Mouse (Mus musculus) E14TG2a.4 (cell line): ENCODE results near the gene Kdsr.

Experiments
- CTCF ChIP-seq: conservative IDR thresholded peaks from 2 replicates; pipeline ENCODE4 v1.5.1; 2014; ENCODE audit warnings: low read length
- NANOG ChIP-seq: IDR thresholded peaks from 2 replicates; pipeline ENCODE4 v1.6.1; 2014; ENCODE audit warnings: borderline replicate concordance, low read length, mixed read lengths

GRCm38 (mm10) chr1:106799931-106800330 is 40.4 kb upstream of the Kdsr start:
- TF ChIP-seq CTCF (no peak), NANOG (no peak)
